Mouse (Mus musculus) fat pad, adult 2 months (tissue): Measurements from ENCODE around the gene Ltbp3.

Source experiments
- DNase-seq: peaks from one replicate; pipeline ENCODE4 v3.0.0-alpha.2; 2011; ENCODE audit warnings: low read depth, low spot score; ENCODE audit errors: extremely low read depth

Gene Ltbp3

DNA sequence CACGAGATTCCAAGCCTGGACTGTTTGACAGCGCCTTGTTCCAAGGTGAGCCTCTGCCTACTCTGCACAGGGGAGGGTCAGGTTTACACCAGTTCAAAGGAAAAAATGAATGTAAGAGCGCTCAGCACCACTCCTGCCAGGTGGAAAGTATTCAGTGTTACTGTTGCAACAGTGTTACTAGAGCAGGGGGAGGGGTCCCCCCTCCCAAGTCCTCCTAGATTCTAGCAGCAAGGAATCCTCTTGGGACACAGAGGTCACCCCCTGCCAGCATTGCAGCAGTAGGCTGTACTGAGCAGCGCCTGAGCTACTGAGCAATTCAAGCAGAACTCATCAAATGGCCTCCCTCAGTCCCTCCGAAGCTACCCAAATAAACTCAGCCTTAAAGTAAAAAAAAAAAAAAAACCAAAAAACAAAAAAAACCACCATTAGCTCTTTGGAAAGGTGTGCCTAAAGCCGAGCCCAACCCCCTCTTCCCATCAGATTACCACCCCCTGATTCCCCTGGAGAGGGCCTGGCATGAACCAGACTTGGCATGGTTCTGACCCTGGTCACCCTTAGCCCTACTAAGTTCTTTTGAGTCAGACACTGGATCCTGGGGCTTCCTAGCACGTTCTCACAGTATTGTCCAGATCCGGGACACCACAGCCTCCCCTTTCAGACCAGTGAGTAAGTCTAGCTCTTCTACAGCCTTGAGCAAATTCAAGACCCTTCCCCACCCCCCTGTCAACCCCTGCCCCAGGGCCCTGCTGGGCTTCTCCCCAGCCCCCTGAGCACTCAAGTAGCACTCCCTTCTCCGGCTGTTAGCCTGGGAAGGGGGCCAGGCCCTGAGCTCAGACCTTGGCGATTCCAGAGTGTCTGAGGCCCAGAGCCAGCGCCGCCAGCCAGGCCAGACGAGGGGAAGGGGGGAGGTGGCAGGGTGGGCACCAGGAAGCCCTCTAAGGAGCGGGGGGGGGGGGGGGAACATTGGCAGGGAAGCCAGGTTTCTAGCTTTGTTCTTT lies at the start of gene Ltbp3:
Gene Ltbp3 (plus strand): TSS at position 585 of the 998 bp plus-strand sequence.
- no peak for DNase-seq

DNA sequence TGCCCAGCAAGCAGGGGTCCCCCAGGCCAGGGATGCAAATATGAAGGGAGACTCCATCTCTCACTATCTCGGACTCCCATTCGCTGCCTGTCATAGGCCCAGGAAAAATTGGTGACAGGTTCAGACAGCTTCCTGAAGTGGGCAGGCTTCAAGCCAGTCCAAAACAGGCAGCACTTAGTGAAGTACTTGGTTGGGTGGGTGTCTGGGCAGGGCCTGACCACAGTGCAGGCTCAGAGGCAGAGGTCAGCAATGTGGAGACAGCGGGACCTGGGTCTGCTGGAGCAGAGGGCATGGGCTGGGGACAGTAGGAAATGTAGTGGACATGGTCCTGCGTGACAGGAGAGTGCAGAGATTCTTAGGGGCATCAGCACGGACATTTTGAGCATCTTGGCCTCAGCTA lies 49.1 kb upstream of the Ltbp3 start:
- no peak for DNase-seq

DNA sequence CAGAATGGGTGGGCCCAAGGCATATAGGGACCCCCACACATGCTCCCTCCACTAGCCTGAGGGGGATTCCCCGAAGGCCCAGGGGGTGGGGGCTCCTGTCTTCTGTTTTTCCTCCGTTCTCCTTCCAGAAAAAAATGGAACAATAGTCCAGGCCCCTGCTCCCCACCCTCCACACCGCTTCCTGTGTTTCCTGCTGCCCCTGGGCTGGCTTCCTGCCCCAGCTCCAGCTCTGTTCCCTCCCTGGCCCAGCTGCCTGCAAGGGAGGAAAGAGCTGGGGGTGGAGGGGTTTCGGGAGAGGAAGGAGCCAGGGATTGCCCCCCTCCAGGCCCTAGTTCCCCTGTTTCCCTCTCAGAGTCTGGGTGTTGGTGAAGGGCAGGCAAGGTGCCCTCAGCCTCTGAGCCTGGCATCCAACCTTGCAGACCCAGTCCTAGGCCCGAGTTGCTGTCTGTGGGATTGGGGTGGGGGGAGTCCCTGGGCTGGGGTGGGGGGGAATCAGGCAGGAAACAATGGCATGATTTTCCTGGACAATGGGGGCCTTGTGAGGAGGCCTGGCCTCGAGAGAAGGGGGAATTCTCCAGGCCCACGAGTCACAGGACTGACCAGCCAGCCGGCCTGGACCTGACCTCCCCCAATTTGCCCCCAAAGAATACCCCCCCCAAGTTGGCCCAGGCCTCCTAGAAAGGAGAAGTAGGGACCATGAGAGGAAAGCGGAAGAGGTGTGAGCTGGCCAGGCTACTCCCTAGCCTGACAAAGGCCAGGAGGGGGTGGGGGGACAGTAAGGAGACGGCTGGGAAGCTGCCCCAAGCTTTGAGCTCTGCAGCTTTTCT lies 48.4 kb upstream of the Ltbp3 start:
- no peak for DNase-seq

DNA sequence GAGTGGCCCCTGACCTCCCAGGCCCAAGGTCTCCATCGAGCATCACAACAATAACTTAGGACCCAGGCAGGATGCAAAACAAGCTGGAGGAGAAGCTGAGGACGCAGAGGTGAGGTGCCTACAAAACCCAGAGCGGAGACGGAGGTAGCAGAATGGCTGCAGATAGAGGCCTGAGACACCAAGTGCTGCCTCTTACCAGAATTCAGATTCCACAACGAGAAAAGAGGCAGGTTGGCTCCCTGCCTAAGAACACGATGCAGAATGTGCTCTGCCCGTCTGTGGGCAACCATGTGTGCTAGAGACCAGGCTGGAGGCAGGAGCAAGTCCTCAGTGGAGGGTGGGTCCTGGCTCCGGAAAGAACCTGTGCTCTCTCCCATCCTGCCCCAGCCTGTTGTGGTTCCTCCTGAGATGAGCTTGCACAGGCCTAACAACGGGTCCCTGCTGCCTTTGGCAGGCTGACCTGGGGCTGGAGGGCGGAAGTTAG lies 47.7 kb upstream of the Ltbp3 start:
- no peak for DNase-seq

DNA sequence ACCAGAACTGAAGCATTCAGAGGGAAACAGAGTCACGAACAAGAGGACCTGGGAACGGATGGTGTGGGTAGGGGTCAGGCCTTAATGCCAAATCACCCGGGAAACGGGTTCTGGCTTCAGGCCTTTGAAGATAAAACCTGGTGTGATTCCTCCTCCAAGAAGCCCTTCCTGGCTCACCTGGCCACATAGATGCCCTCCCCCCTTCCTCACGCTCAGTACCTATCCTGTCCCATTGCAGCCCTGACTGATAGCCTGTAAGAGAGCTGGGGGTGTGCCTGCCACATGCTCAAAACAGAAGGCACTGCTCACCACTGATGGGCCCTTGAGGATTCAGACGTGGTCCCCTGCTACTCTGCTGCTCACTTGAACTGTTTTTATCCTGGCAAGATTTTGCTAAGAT lies 46.9 kb upstream of the Ltbp3 start:
- no peak for DNase-seq

DNA sequence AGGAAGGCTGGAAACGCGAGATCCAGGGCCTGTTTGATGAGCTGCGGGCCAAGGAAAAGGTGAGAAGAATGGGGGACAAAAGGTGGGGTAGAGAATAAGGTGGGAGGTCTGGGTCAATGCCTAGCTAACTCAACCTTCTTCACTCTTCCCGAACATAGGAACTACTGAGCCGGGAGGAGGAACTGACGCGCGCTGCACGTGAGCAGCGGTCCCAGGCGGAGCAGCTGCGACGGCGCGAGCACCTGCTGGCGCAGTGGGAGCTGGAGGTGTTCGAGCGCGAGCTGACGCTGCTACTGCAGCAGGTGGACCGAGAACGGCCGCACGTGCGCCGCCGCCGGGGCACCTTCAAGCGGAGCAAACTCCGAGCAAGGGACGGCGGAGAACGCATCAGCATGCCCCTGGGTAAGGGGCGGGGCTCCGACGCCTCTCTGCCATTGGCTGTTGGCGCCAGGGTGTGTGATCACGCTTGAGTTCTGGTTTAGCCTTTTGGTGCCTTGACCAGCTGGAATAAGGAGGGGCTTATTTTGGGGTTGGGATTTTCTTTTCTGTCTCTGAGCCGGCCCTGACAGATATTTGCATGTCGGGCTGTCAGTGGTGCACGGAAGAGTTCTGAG lies 44.7 kb upstream of the Ltbp3 start:
- DNase-seq = no peak

DNA sequence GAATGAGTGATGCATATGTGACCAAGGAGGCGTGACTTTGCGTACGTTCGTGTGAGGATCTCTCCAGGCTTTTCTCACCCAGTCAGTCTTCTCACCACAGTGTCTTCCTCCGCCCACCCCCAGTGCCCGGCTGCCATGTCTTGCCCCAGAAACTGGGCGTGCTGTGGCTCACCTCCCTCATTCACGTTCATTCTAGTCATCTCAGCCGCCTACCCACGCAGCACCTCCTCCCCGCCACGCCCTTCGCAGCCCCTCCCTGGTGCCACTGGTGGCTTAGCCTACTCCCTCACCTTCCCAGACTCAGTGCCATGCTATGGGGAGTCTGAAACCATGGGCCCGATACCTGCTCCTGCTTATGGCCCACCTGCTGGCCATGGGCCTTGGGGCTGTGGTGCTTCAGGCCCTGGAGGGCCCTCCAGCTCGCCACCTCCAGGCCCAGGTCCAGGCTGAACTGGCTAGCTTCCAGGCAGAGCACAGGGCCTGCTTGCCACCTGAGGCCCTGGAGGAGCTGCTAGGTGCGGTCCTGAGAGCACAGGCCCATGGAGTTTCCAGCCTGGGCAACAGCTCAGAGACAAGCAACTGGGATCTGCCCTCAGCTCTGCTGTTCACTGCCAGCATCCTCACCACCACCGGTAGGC lies 36.4 kb upstream of the Ltbp3 start, which contains the start of gene Kcnk7:
Gene Kcnk7 (plus strand): TSS at position 205 of the 638 bp plus-strand sequence.
- no peak for DNase-seq

DNA sequence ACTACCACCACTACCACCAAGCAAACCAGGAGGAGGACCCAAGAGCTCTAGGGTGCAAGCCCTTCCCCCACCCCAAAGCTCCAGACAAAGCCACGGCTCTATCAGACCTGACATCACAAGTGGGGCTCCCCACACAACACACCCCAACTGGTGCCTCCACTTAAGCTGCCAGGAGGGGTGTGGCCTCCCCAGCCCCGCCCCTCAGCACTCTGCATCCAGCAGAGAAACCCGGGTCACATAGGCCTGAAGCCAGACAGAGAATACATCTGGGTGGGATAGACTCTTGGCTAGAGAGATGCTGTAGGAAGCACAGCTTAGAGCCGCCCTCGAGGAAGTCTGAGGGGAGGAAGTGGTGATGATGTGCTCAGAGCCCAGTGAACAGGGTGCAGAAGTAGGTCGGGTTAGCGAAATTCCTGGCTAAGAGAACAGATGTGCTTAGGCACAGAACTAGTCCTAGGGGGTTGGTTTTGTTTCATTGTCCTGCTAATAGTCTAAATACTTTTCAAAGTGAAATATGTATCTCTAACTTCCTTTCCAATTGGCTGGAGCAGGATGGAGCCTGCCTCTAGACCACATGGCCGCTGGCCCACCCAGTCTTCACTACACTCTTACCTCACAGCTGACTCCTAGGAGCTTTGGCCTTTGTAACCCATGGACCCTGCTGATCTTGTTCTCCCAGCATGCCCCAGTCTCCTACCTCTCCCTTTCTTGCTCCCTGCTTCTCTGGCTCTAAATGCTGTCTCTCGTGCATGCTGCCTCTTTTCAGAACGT lies 35.7 kb upstream of the Ltbp3 start:
- no peak for DNase-seq

DNA sequence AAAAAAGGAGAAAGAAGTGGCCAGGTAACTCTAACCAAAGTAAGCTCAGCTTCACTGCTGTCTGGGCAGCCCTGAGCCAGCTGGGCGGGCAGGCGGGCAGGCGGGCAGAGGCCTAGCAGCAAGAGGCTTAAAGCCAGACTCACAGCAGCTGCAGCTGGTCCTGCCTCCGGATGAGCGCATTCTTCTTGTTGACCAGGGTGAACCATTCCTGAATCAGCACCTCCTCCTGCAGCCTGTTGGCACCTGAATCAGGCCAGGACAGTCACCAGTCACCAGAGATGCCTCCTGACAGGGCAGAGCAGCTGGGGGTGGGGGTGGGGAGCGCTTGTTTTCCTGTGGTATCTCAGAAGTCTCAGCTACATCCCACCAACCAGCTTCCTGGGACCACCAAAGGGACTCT lies 30.6 kb upstream of the Ltbp3 start:
- no peak for DNase-seq

DNA sequence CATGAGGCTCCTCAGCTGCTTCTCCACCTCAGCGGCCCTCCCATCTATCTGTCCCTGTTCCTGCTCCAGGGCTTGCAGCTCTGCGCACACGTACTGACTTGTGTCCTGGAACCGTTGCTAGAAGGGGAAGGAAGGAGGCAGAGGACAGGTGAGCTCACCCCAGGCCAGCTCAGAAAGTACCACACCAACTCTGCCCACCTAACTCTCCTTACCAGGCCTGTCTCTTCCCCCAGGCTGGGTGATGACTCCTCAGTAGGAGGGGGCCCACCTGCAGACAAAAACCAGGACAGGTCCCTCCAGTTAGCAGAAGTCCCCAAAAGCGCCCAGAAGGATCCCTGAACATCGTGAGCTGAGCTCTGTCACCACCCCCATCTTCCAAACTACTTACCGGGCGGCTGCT lies 30.1 kb upstream of the Ltbp3 start:
- DNase-seq = no peak

DNA sequence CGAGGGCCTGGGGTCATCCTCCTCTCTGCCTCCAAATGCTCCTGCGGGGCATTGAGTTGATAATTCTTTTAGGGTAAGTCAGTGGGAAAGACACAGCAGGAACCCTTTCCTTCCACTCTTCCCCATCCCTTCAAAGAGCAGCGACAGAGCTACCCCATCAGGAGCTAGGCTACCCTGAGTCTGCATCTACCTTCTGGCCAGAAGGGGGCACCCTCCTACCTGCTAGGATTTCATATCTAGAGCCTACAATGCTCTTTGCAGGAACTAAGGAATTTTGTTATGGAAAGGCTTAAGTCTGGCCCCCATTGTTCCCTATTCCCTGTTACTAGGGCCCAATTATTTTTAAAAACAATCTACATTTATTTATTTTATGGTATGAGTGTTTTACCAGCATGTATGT lies 29.5 kb upstream of the Ltbp3 start:
- no peak for DNase-seq

DNA sequence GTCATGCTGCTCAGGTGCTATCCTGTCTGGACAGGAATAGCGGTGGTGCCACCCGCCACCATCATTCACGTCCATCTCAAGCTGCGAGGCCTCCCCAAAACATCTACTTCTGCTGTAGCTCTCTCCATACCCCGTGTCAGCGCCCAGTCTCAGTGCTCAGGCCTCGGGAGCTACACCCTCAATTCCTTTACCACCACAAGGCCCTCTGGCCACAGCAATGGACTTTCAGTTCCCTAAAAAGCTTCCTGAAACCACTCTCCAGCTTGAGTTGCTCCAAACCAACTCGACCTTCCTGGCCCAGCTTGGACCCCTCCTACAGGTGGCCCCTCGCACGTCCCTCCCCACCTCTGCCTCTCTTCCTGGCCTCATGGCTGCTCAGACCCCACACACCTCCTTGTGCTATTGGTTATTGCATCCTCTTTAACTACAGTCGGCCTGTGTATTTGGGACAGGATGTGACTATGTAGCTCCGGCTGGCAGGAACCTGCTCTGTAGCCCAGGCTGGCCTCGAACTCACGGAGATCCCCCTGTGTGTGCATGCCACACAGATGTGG lies 28.7 kb upstream of the Ltbp3 start:
- no peak for DNase-seq

DNA sequence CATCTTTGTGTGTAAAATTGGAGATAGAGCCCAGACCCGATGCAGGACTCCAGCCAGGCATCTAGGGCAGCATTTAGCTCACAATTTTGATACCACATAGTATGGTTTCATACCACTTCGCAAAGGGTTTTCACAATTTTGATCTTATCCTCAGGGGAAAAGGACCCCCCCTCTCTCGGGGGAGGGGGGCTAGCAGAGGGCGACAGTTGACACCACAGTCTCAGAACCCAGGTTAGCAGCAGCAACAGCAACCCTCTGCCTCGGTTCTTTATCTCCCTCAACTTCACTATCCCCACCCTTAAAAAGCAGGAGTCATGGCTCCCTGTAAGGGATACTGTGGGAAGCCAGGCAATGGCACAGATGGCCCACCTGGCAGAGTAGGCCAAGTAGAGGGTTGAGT lies 27.4 kb upstream of the Ltbp3 start:
- DNase-seq = no peak

DNA sequence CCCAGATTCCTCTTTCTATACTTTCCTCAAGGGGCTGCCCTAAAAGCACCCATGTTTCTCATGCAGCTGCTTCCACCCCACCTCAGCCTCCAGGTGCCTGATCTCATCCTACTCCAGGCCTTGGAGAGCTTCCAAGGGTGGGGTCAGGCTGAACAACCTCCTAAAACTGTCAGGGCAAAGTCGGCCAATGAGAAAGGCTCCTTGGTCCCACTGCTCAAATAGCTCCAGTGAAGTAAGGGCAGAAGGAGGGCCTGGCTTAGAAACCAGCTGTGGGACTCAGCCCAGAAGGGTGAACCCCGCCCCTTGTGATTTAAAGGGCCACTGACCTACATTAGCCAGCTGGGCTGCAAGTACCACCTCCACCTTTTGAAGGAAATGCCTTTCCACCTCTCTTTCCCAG lies 27.0 kb upstream of the Ltbp3 start:
- DNase-seq = no peak

DNA sequence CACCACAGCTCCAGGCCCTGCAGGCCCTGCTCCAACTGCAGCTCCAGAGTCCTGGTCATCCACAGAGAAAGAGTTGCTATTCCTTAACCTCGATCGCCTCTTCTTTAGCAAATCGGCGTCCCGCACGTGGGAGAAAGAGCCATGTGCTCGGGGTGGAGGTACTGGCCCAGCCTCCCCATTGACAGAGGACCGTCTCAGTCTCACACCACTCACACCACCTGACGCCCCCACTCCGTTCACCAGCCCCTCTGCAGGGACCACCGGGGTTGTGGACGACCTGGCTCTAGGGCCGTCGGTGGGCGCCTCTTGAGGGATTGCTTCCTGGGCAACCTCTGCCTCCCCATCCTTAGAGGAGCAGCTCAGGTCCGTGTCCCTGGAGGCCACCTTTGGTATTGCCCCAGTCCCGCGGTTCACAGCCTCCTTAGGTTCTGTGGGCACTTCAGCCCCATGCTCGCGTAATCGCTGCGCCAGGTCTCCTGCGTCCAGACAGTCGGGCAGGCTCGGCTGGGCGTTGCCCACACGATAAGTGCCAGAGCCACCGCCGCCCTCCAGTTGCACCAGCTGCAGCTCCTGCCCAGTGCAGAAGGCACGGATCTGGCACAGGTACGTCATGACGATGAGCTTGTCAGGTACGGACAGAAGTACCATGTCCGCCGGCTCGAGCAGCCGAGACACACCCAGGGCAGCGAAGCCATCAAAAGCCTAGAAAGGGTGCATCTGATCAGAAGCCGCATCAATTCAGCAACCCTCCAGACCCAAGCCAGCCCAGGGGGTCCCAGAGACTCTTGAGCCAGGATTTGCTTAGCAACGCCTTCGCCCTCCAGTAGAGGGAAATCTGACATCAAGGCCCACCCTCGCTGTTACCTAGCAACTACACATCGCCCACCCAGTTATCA lies 24.7 kb upstream of the Ltbp3 start:
- no peak for DNase-seq

DNA sequence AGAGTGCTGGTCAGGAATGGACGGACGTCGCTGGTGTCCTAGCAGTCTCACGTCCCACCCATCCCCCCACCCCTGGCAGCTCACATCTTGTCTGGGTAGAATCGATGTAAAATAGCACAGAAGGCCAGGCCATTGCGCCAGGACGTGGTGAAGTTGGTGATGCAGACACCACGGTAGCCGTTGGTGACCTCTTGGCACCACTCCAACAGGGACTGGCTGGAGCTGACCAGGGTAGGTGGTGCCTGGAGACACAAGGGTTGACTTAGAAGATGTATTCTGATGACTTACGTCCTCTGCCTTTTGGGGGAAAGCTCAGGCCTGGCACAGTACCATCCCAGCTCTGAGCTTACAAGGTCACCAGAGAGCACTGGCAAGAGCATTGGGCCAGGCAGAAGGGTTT lies 23.7 kb upstream of the Ltbp3 start:
- DNase-seq = no peak

DNA sequence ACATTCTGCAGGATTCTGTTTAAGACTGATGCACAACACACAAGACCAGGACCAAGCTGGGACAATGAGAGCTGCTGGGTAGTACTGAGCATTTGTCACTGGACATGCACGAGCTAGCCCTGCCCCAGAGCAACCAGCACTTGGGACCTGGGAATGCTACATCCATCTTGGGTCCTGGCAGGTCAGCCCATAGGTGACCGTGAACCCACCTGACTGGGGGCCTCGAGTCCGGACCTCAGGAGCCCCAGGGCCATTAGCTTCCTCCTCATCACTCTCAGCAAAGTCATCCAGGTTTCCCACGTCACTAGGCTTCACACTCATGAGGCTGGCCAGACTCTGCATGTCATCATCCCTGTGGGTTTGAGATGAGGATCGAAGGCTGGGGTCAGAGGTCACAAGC lies 19.5 kb upstream of the Ltbp3 start:
- DNase-seq = no peak

DNA sequence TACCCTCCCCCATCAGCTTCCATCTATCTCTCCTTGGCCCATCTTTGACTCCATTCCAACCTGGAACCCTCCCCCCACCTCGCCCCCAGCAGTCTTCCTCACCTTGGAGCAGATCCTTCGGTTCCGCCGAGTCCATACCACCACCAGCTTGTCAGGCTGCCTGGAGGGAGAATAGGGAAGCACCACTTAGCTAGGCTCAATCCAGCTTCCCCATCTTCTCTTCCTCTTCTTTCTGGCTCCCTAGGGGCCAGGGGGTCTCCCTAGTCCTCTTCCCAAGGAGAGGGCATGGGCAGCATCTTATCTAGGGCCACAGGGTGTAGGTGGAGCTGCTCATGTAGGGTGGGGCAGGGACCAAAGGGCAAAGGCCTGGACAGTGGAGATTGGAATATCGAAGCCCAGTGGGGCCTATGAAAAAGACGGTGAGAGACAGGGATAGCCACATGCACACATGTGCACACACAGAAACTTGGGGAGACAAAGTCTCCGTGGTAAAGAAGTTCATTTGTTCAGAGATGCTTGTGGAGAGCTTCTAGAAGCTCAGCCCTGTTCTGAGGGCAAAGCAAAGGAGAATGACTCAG lies 17.8 kb upstream of the Ltbp3 start:
- DNase-seq = no peak
